Mouse (Mus musculus) ES-E14 (cell line): Measurements from ENCODE around the gene Smad1.

Experiments used
- CHD2 ChIP-seq: IDR thresholded peaks from 2 replicates; pipeline ENCODE4 v1.6.1; 2014; ENCODE audit warnings: mild to moderate bottlenecking, low read depth, low read length, inconsistent platforms
- HCFC1 ChIP-seq: IDR thresholded peaks from 2 replicates; pipeline ENCODE4 v1.6.1; 2012; ENCODE audit warnings: low read length, inconsistent platforms, borderline replicate concordance; ENCODE audit not compliant: insufficient read depth
- ZC3H11A ChIP-seq: IDR thresholded peaks from 2 replicates; pipeline ENCODE4 v1.6.1; 2012; ENCODE audit warnings: low read depth, mild to moderate bottlenecking, inconsistent platforms, low read length, borderline replicate concordance

DNA sequence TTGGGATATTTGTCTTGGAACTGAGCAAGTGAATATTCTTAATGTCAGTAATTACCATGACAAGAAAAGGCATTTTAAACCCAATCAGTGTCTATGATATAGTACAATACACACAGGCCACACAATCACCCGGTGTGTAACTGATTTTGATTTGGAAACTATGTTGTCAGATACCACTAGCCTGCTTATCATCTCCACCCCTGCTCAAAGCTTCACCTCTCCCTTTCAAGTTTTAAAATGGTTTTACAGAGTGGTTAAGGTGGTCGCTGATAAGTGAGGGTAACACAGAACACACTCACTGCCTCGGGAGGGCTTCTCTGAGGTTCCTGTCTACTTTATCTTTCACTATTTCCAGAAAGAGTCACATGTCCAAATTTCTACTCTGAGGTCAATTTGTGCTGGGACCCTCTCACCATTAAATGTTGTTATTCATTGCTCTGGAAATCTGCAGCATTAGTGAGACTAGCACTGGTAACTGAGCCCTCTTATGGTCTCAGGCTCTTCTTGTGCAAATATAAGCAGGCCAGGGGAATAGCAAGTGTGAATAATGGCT, 106.5 kb downstream of the Smad1 start:
- TF ChIP-seq ZC3H11A (no peak), HCFC1 (no peak), CHD2 (no peak)
